Mouse (Mus musculus) intestine, postnatal 0 days (tissue): Measurements from ENCODE around the gene Myo10. TPM values are rescaled to one million over a fixed set of nuclear protein-coding genes. Genes with fewer than 3 reads are reported as not detected.

Source experiments
- ATAC-seq: fragments of 200-750 bp; cut with Nextera tagmentation; 2 replicates; pipeline ENCODE4 v1.8.0; 2017; ENCODE audit warnings: mild to moderate bottlenecking, moderate TSS enrichment, moderate library complexity
- H3K27ac ChIP-seq: fragments of 300-500 bp; sonication (generic); 2 replicates; pipeline ENCODE4 v1.5.1; 2014; ENCODE audit warnings: mild to moderate bottlenecking, low read depth, low read length, moderate library complexity
- H3K27me3 ChIP-seq: fragments of 300-500 bp; sonication (generic); replicated peaks from 2 replicates; pipeline ENCODE4 v1.6.1; 2014; ENCODE audit warnings: low read length, mixed read lengths; ENCODE audit not compliant: control insufficient read depth, insufficient read depth
- H3K36me3 ChIP-seq: fragments of 300-500 bp; sonication (generic); 2 replicates; pipeline ENCODE4 v1.6.1; 2014; ENCODE audit warnings: mild to moderate bottlenecking, moderate library complexity; ENCODE audit not compliant: control insufficient read depth, insufficient read depth
- H3K4me1 ChIP-seq: fragments of 300-500 bp; sonication (generic); replicated peaks from 2 replicates; pipeline ENCODE4 v1.6.1; 2014; ENCODE audit warnings: antibody characterized with exemption, low read length, mixed read lengths; ENCODE audit not compliant: control insufficient read depth, insufficient read depth
- H3K4me2 ChIP-seq: fragments of 300-500 bp; sonication (generic); replicated peaks from 2 replicates; pipeline ENCODE4 v1.6.1; 2014; ENCODE audit warnings: low read depth, mild to moderate bottlenecking, moderate library complexity
- H3K4me3 ChIP-seq: fragments of 300-500 bp; sonication (generic); 2 replicates; pipeline ENCODE4 v1.5.1; 2014; ENCODE audit warnings: low read depth, low read length
- H3K9ac ChIP-seq: fragments of 300-500 bp; sonication (generic); 2 replicates; pipeline ENCODE4 v1.6.1; 2014; ENCODE audit warnings: mild to moderate bottlenecking, low read depth, low read length
- H3K9me3 ChIP-seq: fragments of 300-500 bp; sonication (generic); 2 replicates; pipeline ENCODE4 v1.6.1; 2016; ENCODE audit warnings: mixed run types; ENCODE audit not compliant: control insufficient read depth
- CTCF ChIP-seq: sonication (generic); IDR thresholded peaks from 2 replicates; pipeline ENCODE4 v1.5.1; 2016; ENCODE audit warnings: low read depth, mild to moderate bottlenecking, control low read depth, antibody characterized with exemption, moderate library complexity
- WGBS: fragments of 180-500 bp; shearing (Covaris S2); extraction: QIAGEN DNeasy Blood & Tissue Kit; methylation state at CpG from one replicate; pipeline ENCODE4 v1.1.7; 2014; 5-methylcytosine and 5-hydroxymethylcytosine counted together
- polyA plus RNA-seq: library from polyadenylated mRNA; unstranded; fragments of >200 nt; fragmentation: Nextera tagmentation; extraction: Ambion mirVana; gene quantifications from 2 replicates; pipeline ENCODE4 v1.2.1, GENCODE M21; 2015

Gene Myo10
- polyA plus RNA-seq, 1 experiment from 2014 or later = 9.5 TPM

- H3K27ac ChIP-seq = no peak overlapping the region
- ATAC-seq = no peak
- H3K36me3 ChIP-seq = peaks cover 5% of the 10 kb centered on the region; the same call in 1 of the 2 replicates
- H3K4me3 ChIP-seq = no peak overlapping the region
- no peak overlapping the region for H3K4me2 ChIP-seq
- H3K9ac ChIP-seq = no peak overlapping the region
- H3K4me1 ChIP-seq = 0 out of 2 replicates have a peak, but pooled peaks cover 2% of the 10 kb centered on the region
- no peaks in the 10 kb centered on the region for H3K9me3 ChIP-seq
- TF ChIP-seq CTCF = no peak
- 79% methylated on average over 6 of the region's 6 CpGs for WGBS
- H3K27me3 ChIP-seq = no peaks in the 10 kb centered on the region
These were observed 30.6 kb downstream of the Myo10 start for GRCm38 (mm10) chr15:25652933-25653332.

DNA sequence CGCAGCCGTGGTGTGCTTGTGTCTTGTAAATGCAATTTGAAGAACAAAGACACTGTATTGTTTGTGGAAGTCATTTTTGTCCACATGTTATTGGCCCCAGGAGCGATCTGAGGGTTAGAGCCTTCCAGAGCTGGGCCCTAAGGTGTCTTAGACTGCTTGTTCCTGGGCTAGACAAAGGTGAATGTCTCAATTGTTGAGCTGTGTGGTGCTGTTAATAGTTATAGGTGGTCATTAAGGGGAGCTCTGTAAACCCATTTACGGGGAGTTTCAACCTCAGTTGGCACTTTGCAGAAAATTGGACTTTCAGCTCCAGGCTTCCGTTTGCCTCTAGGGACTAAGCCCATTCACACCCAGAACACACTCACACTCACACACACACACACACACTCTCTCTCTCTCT lies 31.4 kb downstream of the Myo10 start:
- 0 out of 2 replicates have a peak, but pooled peaks cover 2% of the 10 kb centered on the region for H3K4me1 ChIP-seq

GRCm38 (mm10) chr15:25662833-25663519 lies 40.7 kb downstream of the Myo10 start:
- peak overlapping the region; percentile 35 for H3K4me2 ChIP-seq
- no peak for TF ChIP-seq CTCF
- H3K4me1 ChIP-seq = peaks cover 21% of the 10 kb centered on the region; the same call in 1 of the 2 replicates
- WGBS = 12% methylated on average over 8 of the region's 8 CpGs
- peak; percentile 96 for ATAC-seq
- H3K27me3 ChIP-seq = no peaks in the 10 kb centered on the region
- H3K4me3 ChIP-seq = no peak overlapping the region
- H3K36me3 ChIP-seq = peaks cover 10% of the 10 kb centered on the region; the same call in 1 of the 2 replicates
- H3K27ac ChIP-seq = peak overlapping the region; percentile 64
- no peaks in the 10 kb centered on the region for H3K9me3 ChIP-seq
- no peak overlapping the region for H3K9ac ChIP-seq

More for the DNA sequence above, 31.4 kb downstream of the Myo10 start:
- TF ChIP-seq CTCF = no peak
- Histone ChIP-seq H3K4me3 (no peak overlapping the region), H3K27ac (peak overlapping the region; percentile 21; the same call in 1 of the 2 replicates), H3K36me3 (peaks cover 5% of the 10 kb centered on the region; the same call in 1 of the 2 replicates), H3K27me3 (no peaks in the 10 kb centered on the region), H3K9me3 (no peaks in the 10 kb centered on the region), H3K4me2 (no peak overlapping the region), H3K9ac (no peak overlapping the region)
- ATAC-seq = no peak
- whole genome bisulfite sequencing = 59% methylated on average over 5 of the region's 5 CpGs

- no peaks in the 10 kb centered on the region for H3K9me3 ChIP-seq
- peaks cover 12% of the 10 kb centered on the region; the same call in 1 of the 2 replicates for H3K36me3 ChIP-seq
- no peak overlapping the region for H3K4me3 ChIP-seq
- H3K4me2 ChIP-seq = no peak overlapping the region
- no peaks in the 10 kb centered on the region for H3K4me1 ChIP-seq
- ATAC-seq = no peak
- WGBS = 57% methylated on average over 16 of the region's 16 CpGs
- TF ChIP-seq CTCF = no peak
- no peak overlapping the region for H3K27ac ChIP-seq
- H3K9ac ChIP-seq = no peak overlapping the region
- no peaks in the 10 kb centered on the region for H3K27me3 ChIP-seq
These were observed 47.2 kb downstream of the Myo10 start for GRCm38 (mm10) chr15:25669283-25670247.

- Histone ChIP-seq H3K4me3 (no peak overlapping the region), H3K4me2 (no peak overlapping the region), H3K36me3 (no peaks in the 10 kb centered on the region), H3K4me1 (no peaks in the 10 kb centered on the region), H3K9ac (no peak overlapping the region), H3K27me3 (no peaks in the 10 kb centered on the region), H3K27ac (no peak overlapping the region), H3K9me3 (no peaks in the 10 kb centered on the region)
- ATAC-seq = no peak
- 56% methylated on average over 6 of the region's 6 CpGs for WGBS
- no peak for TF ChIP-seq CTCF
These were observed 51.1 kb downstream of the Myo10 start for GRCm38 (mm10) chr15:25673231-25673980.
